Mouse (Mus musculus) erythroblast, embryonic 14.5 days (primary cell): Measurements from ENCODE around the gene Ctsz.

Source experiments
- GATA1 ChIP-seq: IDR thresholded peaks from 2 replicates; pipeline ENCODE4 v1.6.1; 2012; ENCODE audit warnings: low read length, inconsistent platforms, mixed read lengths
- TAL1 ChIP-seq: IDR thresholded peaks from 3 replicates; pipeline ENCODE4 v1.6.1; 2012; ENCODE audit warnings: low read length, inconsistent platforms, mixed read lengths

DNA sequence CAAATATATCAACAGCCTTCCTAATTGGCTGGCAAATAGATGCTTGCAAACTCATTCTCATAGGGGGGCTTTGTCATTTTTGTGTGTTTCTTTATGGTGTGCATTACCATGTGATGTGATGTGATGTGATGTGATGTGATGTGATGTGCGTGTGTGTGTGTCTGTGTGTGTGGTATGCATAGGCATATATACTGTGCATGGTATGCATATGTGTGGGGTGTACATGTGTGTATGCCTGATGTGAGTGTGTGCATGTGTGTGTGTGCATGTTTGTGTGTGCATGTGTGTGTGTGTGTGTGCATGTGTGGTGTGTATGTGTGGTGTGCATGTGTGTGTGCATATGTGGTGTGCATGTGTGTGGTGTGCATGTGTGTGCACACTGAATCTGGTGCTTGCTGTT, 41.8 kb downstream of the Ctsz start:
- TF ChIP-seq GATA1 (no peak), TAL1 (no peak)
